ENCODE assay signal across 15 mouse cellular contexts in the genomic region with DNA sequence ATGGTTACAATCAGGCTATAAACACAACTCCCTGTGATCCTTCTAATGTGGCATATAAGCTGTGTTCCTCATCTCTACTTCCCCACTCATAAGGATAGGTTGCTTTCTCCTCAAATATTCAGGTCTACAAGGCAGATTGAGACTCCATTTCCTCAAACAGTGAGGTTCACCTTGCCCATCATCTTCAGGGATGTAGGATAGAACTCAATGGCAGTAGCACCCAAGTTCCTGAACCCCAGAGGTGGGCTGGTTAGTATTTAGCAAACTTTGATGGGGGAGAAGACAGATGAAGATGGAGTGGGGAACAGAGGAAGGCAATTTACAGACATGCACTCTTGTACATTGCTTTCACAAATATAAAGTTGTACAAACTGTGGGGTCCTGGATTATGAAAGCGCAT.
"Had no signal": no experiment of that assay in that cellular context is flagged by ENCODE, and none has a peak within 500 bp of the region (broad histone marks: within the 10 kb centered on the region; RNA-seq: fewer than 3 reads in every experiment).

No protein-coding gene starts in this region.

- H3K27me3 ChIP-seq: neural tube, embryonic 15.5 days; stomach, embryonic 15.5 days had no signal

- H3K9me3 ChIP-seq: neural tube, embryonic 15.5 days; stomach, embryonic 15.5 days had no signal

- DNase-seq: retina, postnatal 1 day; right cerebral cortex, adult 18-20 months; right cerebral cortex, postnatal 14 days; right cerebral cortex, postnatal 25 days; right cerebral cortex, postnatal 4 days; spleen, adult 18-20 months; thymus, adult 18-20 months; thymus, adult 2 months; thymus, postnatal 14 days; thymus, postnatal 25 days; thymus, postnatal 36 days; thymus, postnatal 4 days had no signal

- H3K4me3 ChIP-seq: neural tube, embryonic 15.5 days; stomach, embryonic 15.5 days had no signal

- H3K36me3 ChIP-seq: neural tube, embryonic 15.5 days; stomach, embryonic 15.5 days had no signal

- H3K4me1 ChIP-seq: neural tube, embryonic 15.5 days; stomach, embryonic 15.5 days had no signal

- H3K9ac ChIP-seq: neural tube, embryonic 15.5 days; stomach, embryonic 15.5 days had no signal

- H3K4me2 ChIP-seq: neural tube, embryonic 15.5 days; stomach, embryonic 15.5 days had no signal

- H3K27ac ChIP-seq: neural tube, embryonic 15.5 days; stomach, embryonic 15.5 days; stomach, postnatal 0 days had no signal
